Mouse (Mus musculus): ENCODE data around the gene Sbds.

Gene Sbds

GRCm38 (mm10) chr5:130197454-130197853, 57.9 kb downstream of the Sbds start:
- DNase-seq, result no peak

GRCm38 (mm10) chr5:130196307-130196706, 59.0 kb downstream of the Sbds start:
- no peak for DNase-seq

All from cerebellum, adult 8-10 months (tissue).